Mouse (Mus musculus): Measurements from ENCODE around the gene Myof. TPM values are rescaled to one million over a fixed set of nuclear protein-coding genes. Genes with fewer than 3 reads are reported as not detected.

Gene Myof
- polyA plus RNA-seq, 1 experiment from 2014 or later: 2.6 TPM

DNA sequence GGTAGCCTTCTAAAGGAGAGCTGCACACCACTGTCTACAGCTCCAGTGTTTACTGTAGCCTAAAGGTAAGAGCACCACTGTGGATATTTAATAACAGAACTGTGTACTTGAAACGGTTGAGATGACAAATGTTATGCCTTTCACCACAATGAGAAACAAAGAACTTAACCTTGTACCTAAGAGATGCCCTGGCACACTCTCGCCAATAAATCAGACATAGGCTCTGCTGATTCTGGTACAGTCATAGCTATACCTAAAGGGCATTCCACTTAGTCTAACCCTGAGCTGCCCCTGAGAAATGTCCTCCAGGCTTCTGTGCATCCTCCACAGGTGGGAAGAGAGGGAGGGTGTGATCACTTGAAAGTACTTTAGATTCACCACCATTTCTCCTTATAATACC lies 8.7 kb downstream of the Myof start:
- Histone ChIP-seq H3K36me3 (no peaks in the 10 kb centered on the region), H3K9ac (no peak overlapping the region), H3K27ac (no peak overlapping the region), H3K4me2 (no peak overlapping the region), H3K9me3 (no peaks in the 10 kb centered on the region), H3K4me3 (no peak overlapping the region), H3K4me1 (replicated peaks) (no peaks in the 10 kb centered on the region), H3K27me3 (peaks cover 6% of the 10 kb centered on the region; the same call in 1 of the 2 replicates)
- 87% methylated on average over 2 of the region's 2 CpGs for WGBS
- ATAC-seq (ENCODE audit: low FRiP score): no peak

DNA sequence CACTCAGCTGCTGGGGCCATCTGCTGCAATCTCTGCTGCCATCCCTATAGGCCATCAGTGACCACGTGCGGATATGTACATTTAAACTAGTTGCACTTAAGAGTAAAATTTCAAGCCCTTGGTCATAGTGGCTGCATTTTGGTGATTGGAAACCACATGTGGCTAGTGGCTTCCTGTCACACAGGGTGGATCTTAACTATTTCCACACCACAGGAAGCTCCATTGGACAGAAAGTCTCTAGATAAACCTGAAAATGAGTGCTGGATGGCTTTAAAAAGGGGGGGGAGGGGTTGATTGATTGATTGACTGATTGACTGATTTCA lies 9.7 kb downstream of the Myof start:
- no peak overlapping the region for H3K4me3 ChIP-seq
- H3K9me3 ChIP-seq: no peaks in the 10 kb centered on the region
- no peak for ATAC-seq (ENCODE audit: low FRiP score)
- no peak overlapping the region for H3K9ac ChIP-seq
- no peak overlapping the region for H3K27ac ChIP-seq
- H3K36me3 ChIP-seq: no peaks in the 10 kb centered on the region
- H3K27me3 ChIP-seq: peaks cover 6% of the 10 kb centered on the region; the same call in 1 of the 2 replicates
- H3K4me2 ChIP-seq: no peak overlapping the region
- 88% methylated on average over 2 of the region's 2 CpGs for WGBS
- H3K4me1 ChIP-seq (replicated peaks): no peaks in the 10 kb centered on the region

DNA sequence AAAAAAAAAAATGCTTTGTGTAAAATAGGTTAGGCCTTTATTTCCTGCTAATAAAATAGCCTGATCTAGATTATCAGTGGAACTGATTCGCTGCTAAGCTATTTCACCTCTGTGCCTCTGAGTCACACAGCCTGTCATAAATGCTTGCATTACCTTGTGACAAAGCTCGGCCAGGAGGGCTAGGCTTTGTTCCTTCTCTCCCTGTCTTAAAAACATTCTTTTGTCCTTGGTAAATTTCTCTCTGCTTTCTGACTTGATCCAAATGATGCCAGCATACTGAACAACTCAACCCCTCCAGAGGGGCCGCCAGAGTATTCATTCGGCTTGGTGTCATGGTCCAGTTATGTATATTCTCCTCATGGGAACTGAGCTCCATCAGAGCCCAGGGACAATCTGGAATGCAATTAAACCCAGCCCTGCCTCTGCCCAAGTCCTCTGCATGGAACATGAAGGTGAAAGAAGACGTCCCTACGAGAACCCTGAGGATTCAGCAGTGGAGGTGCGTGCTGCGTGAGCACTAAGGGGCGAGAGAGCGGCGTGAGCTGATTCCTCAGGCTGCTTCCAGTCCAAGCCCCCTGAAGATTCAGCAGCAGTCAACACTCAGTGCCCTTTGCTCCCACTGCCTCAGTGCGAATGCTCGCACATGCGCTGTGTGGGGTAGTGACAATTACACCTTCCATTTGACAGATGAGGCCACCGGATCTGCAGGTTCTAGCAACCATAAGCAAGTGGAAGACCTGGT lies 10.2 kb downstream of the Myof start:
- WGBS: 79% methylated on average over 15 of the region's 15 CpGs
- no peaks in the 10 kb centered on the region for H3K4me1 ChIP-seq (replicated peaks)

DNA sequence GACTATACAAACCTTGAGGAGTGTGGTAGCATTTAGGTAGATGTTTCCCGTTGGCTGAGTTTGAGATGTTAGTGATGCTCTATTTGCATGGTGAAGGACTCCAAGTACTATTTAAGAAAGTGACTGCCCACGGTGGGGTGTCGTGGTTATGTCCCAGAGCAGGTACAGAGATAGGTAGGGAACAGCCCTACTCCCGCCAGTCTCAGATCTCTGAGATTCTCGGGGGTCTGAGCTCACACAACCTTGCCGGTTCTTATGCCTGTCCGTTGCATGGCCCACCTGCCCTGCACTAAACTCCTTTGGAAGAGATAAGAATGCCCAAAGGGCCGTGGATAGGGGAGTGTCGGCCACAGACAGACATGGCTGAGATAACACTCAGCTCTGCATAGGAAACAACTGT lies 12.2 kb downstream of the Myof start:
- peak; percentile 34 for ATAC-seq (ENCODE audit: low FRiP score)
- WGBS: 79% methylated on average over 9 of the region's 9 CpGs
- Histone ChIP-seq H3K4me2 (peak overlapping the region; percentile 28), H3K36me3 (no peaks in the 10 kb centered on the region), H3K9ac (no peak overlapping the region), H3K27me3 (peaks cover 6% of the 10 kb centered on the region; the same call in 1 of the 2 replicates), H3K27ac (no peak overlapping the region), H3K4me1 (replicated peaks) (no peaks in the 10 kb centered on the region), H3K9me3 (no peaks in the 10 kb centered on the region), H3K4me3 (no peak overlapping the region)

More for the DNA sequence above, 10.2 kb downstream of the Myof start:
- Histone ChIP-seq H3K9ac (no peak overlapping the region), H3K27ac (no peak overlapping the region), H3K4me3 (no peak overlapping the region), H3K36me3 (no peaks in the 10 kb centered on the region), H3K4me2 (no peak overlapping the region), H3K9me3 (no peaks in the 10 kb centered on the region), H3K27me3 (peaks cover 6% of the 10 kb centered on the region; the same call in 1 of the 2 replicates)
- no peak for ATAC-seq (ENCODE audit: low FRiP score)

DNA sequence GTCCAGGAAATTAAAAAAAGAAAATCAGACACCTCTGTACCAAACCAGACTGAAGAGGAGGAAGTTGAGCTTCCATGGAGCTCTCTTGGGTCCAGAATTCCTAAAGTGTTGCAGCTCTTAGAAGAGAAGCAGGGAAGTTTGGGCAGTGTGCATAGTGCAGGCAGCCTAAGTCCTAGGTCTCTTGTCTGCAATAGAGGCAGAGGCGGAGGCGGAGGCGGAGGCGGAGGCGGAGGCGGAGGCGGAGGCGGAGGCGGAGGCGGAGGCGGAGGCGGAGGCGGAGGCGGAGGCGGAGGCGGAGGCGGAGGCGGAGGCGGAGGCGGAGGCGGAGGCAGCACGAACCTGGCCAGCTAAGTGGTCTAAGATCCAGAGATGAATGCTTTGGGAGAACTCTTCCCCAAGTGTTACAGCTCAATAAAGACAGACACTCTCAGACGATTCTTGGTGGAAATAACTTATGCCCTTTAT lies 12.7 kb downstream of the Myof start:
- 6% methylated on average over 11 of the region's 23 CpGs for WGBS
- peaks cover 6% of the 10 kb centered on the region; the same call in 1 of the 2 replicates for H3K27me3 ChIP-seq
- no peaks in the 10 kb centered on the region for H3K36me3 ChIP-seq
- no peaks in the 10 kb centered on the region for H3K9me3 ChIP-seq
- no peak overlapping the region for H3K27ac ChIP-seq
- no peak overlapping the region for H3K4me3 ChIP-seq
- H3K4me1 ChIP-seq (replicated peaks): no peaks in the 10 kb centered on the region
- no peak overlapping the region for H3K9ac ChIP-seq
- H3K4me2 ChIP-seq: peak overlapping the region; percentile 28
- 0 out of 2 replicates have a peak, but pooled peaks have one; percentile 64 for ATAC-seq (ENCODE audit: low FRiP score)

DNA sequence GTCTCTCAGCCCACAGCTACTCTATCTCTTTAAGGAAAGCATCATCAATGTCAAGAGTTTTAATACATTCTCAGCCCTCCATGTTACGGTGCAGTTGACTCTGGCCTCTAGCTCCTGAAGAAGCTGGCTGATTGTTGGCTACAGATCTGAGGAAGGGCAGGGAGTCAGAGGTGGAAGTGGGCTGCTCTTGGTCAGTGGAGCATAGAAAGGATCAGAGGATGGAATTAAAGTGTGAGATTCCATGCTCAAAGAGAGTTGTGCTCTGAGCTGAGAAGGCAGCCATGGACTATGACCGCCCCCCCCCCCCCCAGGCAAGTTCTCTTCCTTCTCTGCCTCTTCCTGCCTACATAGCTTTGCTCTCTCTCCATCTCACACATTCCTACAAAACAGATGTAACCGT lies 13.5 kb downstream of the Myof start:
- Histone ChIP-seq H3K36me3 (no peaks in the 10 kb centered on the region), H3K4me1 (replicated peaks) (no peaks in the 10 kb centered on the region), H3K27me3 (peaks cover 6% of the 10 kb centered on the region; the same call in 1 of the 2 replicates), H3K4me3 (no peak overlapping the region), H3K4me2 (no peak overlapping the region), H3K9ac (no peak overlapping the region), H3K27ac (no peak overlapping the region), H3K9me3 (no peaks in the 10 kb centered on the region)
- no peak for ATAC-seq (ENCODE audit: low FRiP score)
- WGBS: 70% methylated on average over 2 of the region's 3 CpGs

DNA sequence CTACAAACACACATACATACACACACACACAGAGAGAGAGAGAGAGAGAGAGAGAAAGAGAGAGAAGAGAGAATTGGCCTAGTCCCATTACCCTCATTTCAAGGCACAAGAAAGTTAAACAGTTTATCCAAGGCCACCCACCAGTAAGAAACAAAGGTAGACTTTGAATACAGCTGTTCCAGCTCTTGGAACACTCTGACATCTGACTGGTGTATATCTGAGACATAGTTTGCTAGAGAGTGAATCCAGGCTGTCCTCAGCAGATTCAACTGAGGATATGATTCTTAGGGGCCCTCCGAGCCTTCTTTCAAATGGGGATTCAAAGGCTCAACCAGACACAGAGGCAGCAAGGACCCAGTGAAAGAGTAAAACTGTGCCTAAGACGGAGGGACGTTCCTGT lies 14.1 kb downstream of the Myof start:
- Histone ChIP-seq H3K9me3 (no peaks in the 10 kb centered on the region), H3K4me3 (no peak overlapping the region), H3K36me3 (no peaks in the 10 kb centered on the region), H3K4me1 (replicated peaks) (no peaks in the 10 kb centered on the region), H3K4me2 (no peak overlapping the region), H3K9ac (no peak overlapping the region), H3K27me3 (peaks cover 6% of the 10 kb centered on the region; the same call in 1 of the 2 replicates), H3K27ac (no peak overlapping the region)
- 85% methylated on average over 3 of the region's 3 CpGs for WGBS
- ATAC-seq (ENCODE audit: low FRiP score): no peak

DNA sequence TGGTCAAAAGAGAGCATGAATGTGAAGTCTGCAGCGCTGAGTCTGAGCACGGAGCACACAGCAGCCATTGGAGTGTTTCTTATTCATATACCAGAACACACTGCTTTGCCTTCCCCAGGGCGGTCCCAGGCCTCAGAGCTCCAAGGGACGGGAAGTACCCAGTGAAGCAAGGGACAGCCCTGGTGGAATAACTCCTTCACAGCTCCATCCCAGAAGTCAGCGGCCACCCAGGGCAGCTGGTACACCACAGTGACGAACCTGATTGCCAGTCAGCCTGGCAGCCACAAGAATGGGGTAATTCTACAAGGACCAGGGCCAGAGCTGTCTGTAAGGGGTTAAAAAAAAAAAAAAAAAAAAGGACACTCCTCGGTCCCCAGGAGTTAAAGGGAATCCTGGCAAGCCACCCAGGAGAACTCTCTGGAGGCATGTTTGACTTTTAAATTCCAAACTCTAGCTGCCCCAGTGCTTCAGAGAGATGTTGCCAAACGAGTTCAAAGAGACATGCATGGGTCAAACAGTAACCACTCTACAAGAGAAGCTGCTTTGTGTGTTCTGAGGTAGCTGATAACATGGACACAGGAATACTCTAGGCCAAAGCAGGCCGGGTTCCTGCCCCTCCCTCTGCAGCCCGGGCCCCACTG lies 15.4 kb downstream of the Myof start:
- 72% methylated on average over 10 of the region's 10 CpGs for WGBS
- no peak overlapping the region for H3K27ac ChIP-seq
- no peaks in the 10 kb centered on the region for H3K36me3 ChIP-seq
- H3K4me1 ChIP-seq (replicated peaks): no peaks in the 10 kb centered on the region
- no peak overlapping the region for H3K4me2 ChIP-seq
- no peak overlapping the region for H3K4me3 ChIP-seq
- H3K27me3 ChIP-seq: peaks cover 6% of the 10 kb centered on the region; the same call in 1 of the 2 replicates
- no peak for ATAC-seq (ENCODE audit: low FRiP score)
- no peak overlapping the region for H3K9ac ChIP-seq
- H3K9me3 ChIP-seq: no peaks in the 10 kb centered on the region

DNA sequence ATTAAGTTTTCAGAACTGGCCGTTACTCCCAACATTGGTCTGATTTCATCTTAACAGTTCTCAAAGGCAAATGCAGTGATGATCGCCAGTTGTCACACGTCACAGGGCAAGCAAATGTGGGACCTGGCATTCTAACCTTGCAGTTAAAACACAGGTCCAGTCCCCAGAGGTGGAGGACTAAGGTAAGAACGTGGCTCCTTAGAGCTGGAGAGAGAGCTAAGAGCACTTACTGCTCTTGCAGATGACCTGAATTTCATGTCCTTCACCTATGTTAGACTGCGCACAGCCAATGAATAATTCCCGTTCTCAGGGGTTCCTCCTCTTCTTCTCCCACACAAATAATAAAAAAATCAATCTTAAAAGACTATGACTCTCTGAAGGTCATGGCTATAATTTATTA lies 16.0 kb downstream of the Myof start:
- no peak for ATAC-seq (ENCODE audit: low FRiP score)
- Histone ChIP-seq H3K36me3 (no peaks in the 10 kb centered on the region), H3K27me3 (peaks cover 6% of the 10 kb centered on the region; the same call in 1 of the 2 replicates), H3K4me3 (no peak overlapping the region), H3K27ac (no peak overlapping the region), H3K4me2 (no peak overlapping the region), H3K9ac (no peak overlapping the region), H3K9me3 (no peaks in the 10 kb centered on the region), H3K4me1 (replicated peaks) (no peaks in the 10 kb centered on the region)
- WGBS: 87% methylated on average over 6 of the region's 6 CpGs

DNA sequence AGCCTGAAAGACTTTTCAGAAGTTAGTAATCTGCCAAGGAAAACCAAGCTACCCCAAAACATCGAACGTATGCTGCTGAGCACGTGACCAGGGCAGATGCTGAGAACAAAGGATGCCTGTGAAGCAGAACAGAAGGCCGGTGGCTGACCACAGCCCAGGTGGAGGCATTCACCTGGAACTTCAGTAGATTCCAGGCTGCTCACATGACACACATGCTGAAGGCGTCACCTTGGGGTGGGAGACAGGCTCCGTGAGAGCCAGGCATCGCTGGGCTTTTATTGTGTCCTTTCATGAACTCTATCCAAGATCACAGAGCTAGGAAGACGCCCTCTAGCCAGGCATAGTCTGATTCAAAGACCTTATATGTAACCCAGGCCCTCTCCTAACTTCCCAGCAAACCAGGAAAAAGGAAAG lies 17.2 kb downstream of the Myof start:
- Histone ChIP-seq H3K27me3 (peaks cover 3% of the 10 kb centered on the region; the same call in 1 of the 2 replicates), H3K9me3 (no peaks in the 10 kb centered on the region), H3K4me1 (replicated peaks) (no peaks in the 10 kb centered on the region), H3K9ac (no peak overlapping the region), H3K27ac (no peak overlapping the region), H3K36me3 (no peaks in the 10 kb centered on the region), H3K4me3 (no peak overlapping the region), H3K4me2 (no peak overlapping the region)
- 75% methylated on average over 8 of the region's 8 CpGs for WGBS
- no peak for ATAC-seq (ENCODE audit: low FRiP score)

DNA sequence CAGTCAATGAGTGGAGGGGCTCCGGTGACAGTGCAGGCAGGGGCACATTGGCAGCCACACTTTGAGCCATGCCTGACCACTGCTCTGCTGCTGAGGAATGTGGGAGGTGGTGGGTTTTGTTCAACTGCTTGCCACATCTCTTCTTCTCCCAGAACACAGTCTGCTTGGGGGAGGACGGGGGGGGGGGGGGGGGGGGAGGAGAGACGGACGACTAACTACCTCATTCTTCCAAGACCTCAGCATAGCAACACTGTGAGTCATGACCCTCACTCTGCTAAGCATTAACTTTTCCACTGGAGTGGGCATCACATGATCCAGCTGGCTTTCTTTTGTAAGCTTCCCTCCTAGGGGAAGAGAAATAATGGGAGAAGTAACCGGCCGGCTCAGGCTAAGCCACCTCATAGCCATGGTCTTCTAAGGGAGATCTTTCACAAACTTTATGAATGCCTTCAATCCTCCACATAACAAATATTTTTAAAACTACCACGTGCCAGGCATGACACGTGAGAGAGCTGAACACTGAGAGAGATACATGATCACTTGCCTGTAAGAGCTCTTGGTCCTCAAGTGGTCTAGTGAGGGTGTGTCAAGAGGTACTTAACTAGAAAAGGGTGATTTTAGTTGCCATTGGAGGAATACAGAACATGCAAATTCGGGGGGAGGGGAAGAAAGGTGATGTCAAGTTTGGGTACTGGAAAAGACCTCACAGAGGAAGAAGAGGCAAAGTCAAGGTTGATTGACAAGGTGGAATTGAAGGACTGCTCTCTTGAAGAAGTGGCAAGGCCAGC lies 17.9 kb downstream of the Myof start:
- no peak for ATAC-seq (ENCODE audit: low FRiP score)
- no peak overlapping the region for H3K27ac ChIP-seq

DNA sequence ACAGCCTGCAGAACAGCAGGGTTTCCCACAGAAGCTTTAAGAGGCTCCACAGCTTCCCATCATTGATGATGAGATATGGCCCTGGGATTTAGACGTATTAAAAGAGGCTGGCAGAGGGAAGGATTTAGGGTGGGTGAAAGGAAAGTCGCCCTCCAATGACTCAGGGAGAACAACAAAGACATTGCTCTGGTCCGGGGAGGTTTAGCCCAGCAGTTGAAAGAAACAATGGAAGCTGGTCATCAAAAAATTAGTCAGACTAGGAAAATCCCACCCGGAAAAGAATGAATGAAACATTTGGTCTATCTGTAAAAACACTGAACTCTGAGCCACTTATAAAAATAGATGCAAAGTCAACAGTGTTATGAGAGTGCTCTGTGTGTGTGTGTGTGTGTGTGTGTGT lies 19.8 kb downstream of the Myof start:
- no peaks in the 10 kb centered on the region for H3K27me3 ChIP-seq
- no peaks in the 10 kb centered on the region for H3K9me3 ChIP-seq
- no peaks in the 10 kb centered on the region for H3K4me1 ChIP-seq (replicated peaks)
- WGBS: 54% methylated on average over 4 of the region's 4 CpGs
- H3K4me2 ChIP-seq: no peak overlapping the region
- no peak overlapping the region for H3K27ac ChIP-seq
- no peaks in the 10 kb centered on the region for H3K36me3 ChIP-seq
- H3K9ac ChIP-seq: no peak overlapping the region
- H3K4me3 ChIP-seq: no peak overlapping the region
- ATAC-seq (ENCODE audit: low FRiP score): no peak

More for the DNA sequence above, 17.9 kb downstream of the Myof start:
- Histone ChIP-seq H3K4me3 (no peak overlapping the region), H3K27me3 (no peaks in the 10 kb centered on the region), H3K4me1 (replicated peaks) (no peaks in the 10 kb centered on the region), H3K4me2 (no peak overlapping the region), H3K9me3 (no peaks in the 10 kb centered on the region), H3K9ac (no peak overlapping the region), H3K36me3 (no peaks in the 10 kb centered on the region)
- WGBS: 39% methylated on average over 9 of the region's 9 CpGs
